Mouse (Mus musculus): ENCODE results near the gene Vmn1r55.
"Not testable (repeated sequence)": the region's sequence is repeated elsewhere in the genome, so short reads cannot be mapped to it uniquely, and the experiment has no call there.

Vmn1r55 gene

GRCm38 (mm10) chr7:5149570-5149969, at the start of gene Vmn1r55:
Vmn1r55 (minus strand) TSS chr7:5149670.
- DNase-seq = not testable (repeated sequence)

GRCm38 (mm10) chr7:5196647-5197046, 47.2 kb upstream of the Vmn1r55 start, which contains the start of gene Vmn1r56:
Vmn1r56 (minus strand) TSS chr7:5196747.
- not testable (repeated sequence) for DNase-seq

- DNase-seq = peak; percentile 63
Measured at GRCm38 (mm10) chr7:5125549-5126406, 23.7 kb downstream of the Vmn1r55 start, which contains the start of gene Rasl2-9. Rasl2-9 (minus strand) TSS chr7:5125950.

GRCm38 (mm10) chr7:5125078-5125477, 24.4 kb downstream of the Vmn1r55 start:
- DNase-seq = no peak

- no peak for DNase-seq
Measured at GRCm38 (mm10) chr7:5116850-5117249, 32.6 kb downstream of the Vmn1r55 start, which contains the start of gene Rfpl4. Rfpl4 (minus strand) TSS chr7:5116950.

- no peak for DNase-seq
Measured at GRCm38 (mm10) chr7:5112701-5113100, 36.8 kb downstream of the Vmn1r55 start.

DNA sequence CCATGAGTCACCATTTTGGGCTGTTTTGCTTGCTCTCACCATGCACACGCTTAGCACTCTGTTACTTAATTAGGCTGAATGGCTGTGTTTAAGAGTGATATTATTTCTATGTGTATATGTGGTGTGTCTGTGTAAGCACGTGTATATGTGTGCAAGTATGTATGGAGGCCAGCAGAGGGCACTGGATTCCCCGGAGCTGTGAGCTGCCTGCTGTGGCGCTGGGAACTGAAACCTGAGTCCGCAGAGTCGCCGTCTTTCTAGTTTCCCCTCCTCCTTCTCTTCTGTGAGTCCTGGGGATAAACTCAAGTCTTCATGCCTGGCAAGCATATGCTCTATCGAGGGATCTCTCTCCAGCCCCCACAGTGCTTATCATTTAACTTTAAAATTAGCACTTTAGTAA, 40.2 kb downstream of the Vmn1r55 start:
- DNase-seq = no peak

DNA sequence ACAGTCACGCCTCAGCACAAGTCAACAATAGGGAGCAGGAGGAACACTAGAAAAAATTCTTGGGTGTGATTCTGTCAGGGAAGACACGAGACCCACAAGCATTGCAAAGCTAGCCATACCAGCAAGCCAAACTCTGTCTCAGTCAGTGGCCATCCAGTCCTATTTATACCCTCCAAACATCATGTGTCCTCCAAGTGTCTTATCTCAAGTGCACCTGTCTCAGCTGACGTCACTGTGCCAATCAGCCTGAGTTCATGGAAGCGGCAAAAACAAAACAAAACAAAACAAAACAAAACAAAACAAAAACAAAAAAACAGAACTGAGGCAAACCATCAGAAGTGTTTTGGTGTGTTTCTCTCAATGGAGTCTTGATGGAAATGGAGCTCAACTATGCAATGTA, 41.2 kb downstream of the Vmn1r55 start:
- DNase-seq = no peak

DNA sequence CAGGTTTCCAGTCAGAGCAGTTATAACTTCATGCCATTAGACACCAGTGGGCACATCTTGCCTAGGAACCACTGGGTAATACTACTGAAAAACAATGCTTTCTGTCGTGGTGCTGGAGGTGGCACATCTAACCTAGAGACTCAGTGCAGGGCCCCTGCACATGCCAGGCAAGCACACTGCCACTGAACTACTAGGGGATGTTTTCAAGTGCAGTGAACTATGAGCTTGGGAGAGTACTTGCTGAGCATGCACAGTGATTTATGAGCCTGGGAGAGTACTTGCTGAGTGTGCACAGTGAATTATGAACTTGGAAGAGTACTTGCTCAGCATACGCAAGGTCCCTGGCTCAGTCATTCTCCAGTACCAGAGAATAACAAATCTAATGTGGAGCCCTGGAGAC, 46.9 kb downstream of the Vmn1r55 start:
- no peak for DNase-seq

- DNase-seq = no peak
Measured at GRCm38 (mm10) chr7:5101066-5101663, 48.3 kb downstream of the Vmn1r55 start.

DNA sequence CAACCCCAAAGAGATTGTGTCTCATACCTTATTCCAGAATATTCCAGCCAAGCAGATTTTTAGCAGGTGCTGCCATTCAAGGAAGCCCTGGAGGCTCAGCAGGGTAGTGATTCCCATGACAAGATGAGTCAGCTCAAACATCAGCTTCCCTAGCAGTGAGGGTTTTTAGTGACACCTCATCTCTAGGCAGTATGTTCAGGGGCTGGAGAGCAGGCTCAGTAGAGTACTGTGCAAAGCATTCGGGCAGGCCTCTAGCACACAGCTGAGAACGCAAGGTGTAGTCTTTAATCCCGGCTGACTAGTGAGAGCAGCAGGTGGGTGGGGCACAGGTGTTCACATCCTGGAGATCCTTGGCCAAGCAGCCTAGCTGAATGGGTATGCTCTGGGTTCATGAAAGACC, 49.7 kb downstream of the Vmn1r55 start:
- no peak for DNase-seq

- no peak for DNase-seq
Measured at GRCm38 (mm10) chr7:5098769-5099168, 50.7 kb downstream of the Vmn1r55 start.

- DNase-seq = no peak
Measured at GRCm38 (mm10) chr7:5092831-5093510, 56.5 kb downstream of the Vmn1r55 start.

DNA sequence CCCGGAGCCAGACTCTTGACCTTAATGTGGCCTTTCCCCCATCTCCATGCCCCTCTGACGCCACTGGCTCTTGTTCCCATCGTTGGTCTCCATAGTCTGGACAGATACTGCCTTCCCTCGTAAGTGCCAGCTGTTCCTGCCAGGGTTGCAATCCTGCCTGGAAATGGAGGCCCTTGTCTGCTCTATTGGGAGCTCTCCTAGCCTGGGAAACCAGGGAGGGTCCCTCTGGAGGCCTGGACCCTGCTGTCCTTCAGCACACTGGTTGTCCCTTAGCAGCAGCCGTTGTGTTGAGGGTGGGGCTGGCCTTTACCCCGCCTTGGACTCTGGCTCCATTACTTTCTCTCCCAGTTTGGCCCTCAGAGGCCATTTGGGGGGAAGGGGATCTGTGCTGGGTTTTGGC, 57.1 kb downstream of the Vmn1r55 start:
- DNase-seq = no peak

DNA sequence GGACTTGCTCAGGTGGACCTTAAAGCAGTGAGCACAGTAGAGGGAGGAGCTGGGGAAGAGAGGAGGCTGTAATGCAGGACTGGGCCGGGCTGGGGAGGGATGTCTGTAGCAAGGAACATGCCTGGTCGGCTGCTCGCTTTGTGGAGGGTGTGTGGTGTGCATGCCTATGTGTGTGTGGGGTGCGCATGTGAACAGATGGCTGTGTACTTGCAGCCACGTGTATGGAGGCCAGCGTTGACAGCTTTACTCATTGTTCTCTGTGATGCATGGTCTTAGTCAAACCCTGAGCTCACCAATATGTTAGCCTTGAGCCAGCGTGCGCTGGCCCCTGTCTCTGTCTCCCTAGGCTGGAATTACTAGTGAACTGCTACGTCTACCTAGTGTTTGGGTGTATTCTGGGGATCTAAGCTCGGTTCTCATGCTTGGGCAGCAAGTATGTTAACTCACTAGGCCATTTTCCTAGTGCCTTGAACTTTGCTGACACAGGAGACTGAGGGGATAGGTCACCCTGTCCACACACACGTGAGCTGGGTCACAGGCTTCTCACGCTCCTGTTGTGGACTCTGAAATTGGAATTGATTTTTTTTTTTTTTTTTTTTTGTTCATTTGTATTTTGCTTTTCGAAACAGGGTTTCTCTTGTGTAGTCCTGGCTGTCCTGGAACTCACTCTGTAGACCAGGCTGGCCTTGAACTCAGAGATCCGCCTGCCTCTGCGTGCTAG, 58.3 kb downstream of the Vmn1r55 start:
- no peak for DNase-seq

GRCm38 (mm10) chr7:5089853-5090252, 59.6 kb downstream of the Vmn1r55 start:
- no peak for DNase-seq

DNA sequence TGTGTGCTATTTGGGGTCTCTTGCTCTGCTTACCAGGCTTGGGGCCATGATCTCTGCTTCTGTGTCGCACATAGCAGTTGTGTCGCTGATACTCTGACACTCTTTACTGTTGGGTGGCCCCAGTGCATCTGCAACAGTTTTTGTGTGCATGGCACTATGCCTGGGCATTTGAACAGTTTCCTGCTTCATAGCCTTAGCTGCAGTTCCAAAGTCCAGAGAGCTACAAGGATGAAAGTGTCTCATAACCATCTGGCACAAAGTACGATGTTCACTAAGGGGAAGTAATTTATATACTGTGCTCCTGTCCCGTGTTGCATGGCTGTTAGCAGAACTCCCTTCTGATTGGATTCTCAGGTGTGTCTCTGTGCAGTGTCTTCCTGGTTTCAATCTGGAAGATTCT, 61.6 kb downstream of the Vmn1r55 start:
- DNase-seq = no peak

- DNase-seq = no peak
Measured at GRCm38 (mm10) chr7:5086921-5087440, 62.5 kb downstream of the Vmn1r55 start.

GRCm38 (mm10) chr7:5085512-5085911, 64.0 kb downstream of the Vmn1r55 start:
- no peak for DNase-seq

GRCm38 (mm10) chr7:5083325-5084105, 66.0 kb downstream of the Vmn1r55 start:
- DNase-seq = no peak

GRCm38 (mm10) chr7:5081939-5082338, 67.5 kb downstream of the Vmn1r55 start:
- DNase-seq = no peak

DNA sequence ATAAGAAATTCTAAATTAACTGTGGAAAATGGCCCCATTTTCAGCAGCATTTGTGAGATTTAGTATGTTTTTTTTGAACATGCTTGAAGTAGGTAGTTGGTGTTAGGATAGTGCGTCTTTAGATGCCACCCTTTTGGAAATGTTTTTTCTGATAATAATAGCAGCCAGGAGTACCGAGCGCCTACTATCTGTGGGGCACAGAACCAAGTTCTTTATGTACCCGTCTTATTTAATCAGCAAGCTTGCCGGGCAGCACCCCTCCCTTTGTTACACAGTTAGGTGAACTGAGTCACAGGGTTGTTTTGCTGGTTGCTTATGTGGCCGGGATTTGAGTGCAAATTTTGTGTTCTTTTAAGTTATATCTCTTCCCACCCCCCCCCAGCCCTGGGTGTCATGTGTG, 68.2 kb downstream of the Vmn1r55 start:
- DNase-seq = no peak
